In genomic region chr7:45515436-45515835, GRCm38 (mm10) we compare ENCODE assay signal across 10 mouse cellular contexts. TPM values are rescaled to one million over a fixed set of nuclear protein-coding genes. Genes with fewer than 3 reads are reported as not detected.
DNase-seq lines count a peak whose midpoint lies in the region; ATAC-seq and TF ChIP-seq lines count a peak whose summit lies in the region.
"Had no signal": no experiment of that assay in that cellular context is flagged by ENCODE, and none has a peak within 500 bp of the region (broad histone marks: within the 10 kb centered on the region; RNA-seq: fewer than 3 reads in every experiment).

No protein-coding gene starts in this region.

- WGBS in lung, embryonic 14.5 days = 29% methylated on average over 16 of the region's 16 CpGs
- WGBS in embryonic facial prominence, embryonic 15.5 days = 23% methylated on average over 16 of the region's 16 CpGs
- 12% methylated on average over 16 of the region's 16 CpGs for WGBS in liver, embryonic 15.5 days (ENCODE audit: insufficient replicate concordance)

- H3K9ac ChIP-seq in lung, embryonic 14.5 days = peak overlapping the region; percentile 6; the same call in 1 of the 2 replicates
- no peak overlapping the region for H3K9ac ChIP-seq in embryonic facial prominence, embryonic 15.5 days
- H3K9ac ChIP-seq in liver, embryonic 15.5 days = peak overlapping the region; percentile 49

- H3K9me3 ChIP-seq in lung, embryonic 14.5 days (ENCODE audit: low read depth, low read length) = no peaks in the 10 kb centered on the region
- H3K9me3 ChIP-seq in embryonic facial prominence, embryonic 15.5 days (replicated peaks) = no peaks in the 10 kb centered on the region
- no peaks in the 10 kb centered on the region for H3K9me3 ChIP-seq in liver, embryonic 15.5 days (replicated peaks)

- no peaks in the 10 kb centered on the region for H3K27me3 ChIP-seq in lung, embryonic 14.5 days (ENCODE audit: insufficient read depth, low read length)
- no peaks in the 10 kb centered on the region for H3K27me3 ChIP-seq in embryonic facial prominence, embryonic 15.5 days
- no peaks in the 10 kb centered on the region for H3K27me3 ChIP-seq in liver, embryonic 15.5 days
- H3K27me3 ChIP-seq: Patski had no signal

- peak; percentile 54 for DNase-seq in lung, embryonic 14.5 days
- DNase-seq in lung, postnatal 25 days (ENCODE audit: low spot score) = no peak
- DNase-seq in c-Kit-negative CD71-positive TER-119-positive erythroid progenitor cells, embryonic 14.5 days (ENCODE audit: low read depth, low spot score) = peak; percentile 78
- DNase-seq in left cerebral cortex, adult 2 months (ENCODE audit: extremely low spot score in 1 of 2, low spot score in 2 of 2) = no peak
- DNase-seq in left cerebral cortex, adult 9 months (ENCODE audit: low spot score in 2 of 2) = no peak
- no peak for DNase-seq in kidney, adult 11 months
- DNase-seq: cerebellum, postnatal 25 days had no signal

- intact Hi-C loops in left cerebral cortex, adult 2 months (cut with DNase I) = no loop called here

- 0 out of 2 replicates have a peak overlapping the region, but pooled peaks have one; percentile 24 for H3K27ac ChIP-seq in lung, embryonic 14.5 days (ENCODE audit: low read depth)
- H3K27ac ChIP-seq in embryonic facial prominence, embryonic 15.5 days (replicated peaks) = peak overlapping the region; percentile 28
- peak overlapping the region; percentile 78 for H3K27ac ChIP-seq in liver, embryonic 15.5 days (replicated peaks)
- no peak overlapping the region for H3K27ac ChIP-seq in left cerebral cortex, adult 2 months

- no peaks in the 10 kb centered on the region for H3K36me3 ChIP-seq in lung, embryonic 14.5 days (ENCODE audit: insufficient read depth)
- H3K36me3 ChIP-seq in embryonic facial prominence, embryonic 15.5 days = no peaks in the 10 kb centered on the region
- H3K36me3 ChIP-seq in liver, embryonic 15.5 days (replicated peaks) = peaks cover 2% of the 10 kb centered on the region; the same call in 1 of the 2 replicates

- peaks cover 4% of the 10 kb centered on the region; the same call in 1 of the 2 replicates for H3K4me1 ChIP-seq in lung, embryonic 14.5 days (ENCODE audit: insufficient read depth)
- H3K4me1 ChIP-seq in embryonic facial prominence, embryonic 15.5 days = peaks cover 7% of the 10 kb centered on the region; the same call in 1 of the 2 replicates
- H3K4me1 ChIP-seq in liver, embryonic 15.5 days (replicated peaks) = peaks cover 52% of the 10 kb centered on the region

- no peak for TF ChIP-seq CTCF in lung, embryonic 14.5 days (IDR thresholded peaks at IDR 0.05; ENCODE audit: low read depth)
- no peak for TF ChIP-seq CTCF in left cerebral cortex, adult 2 months (IDR thresholded peaks at IDR 0.05)

- H3K4me3 ChIP-seq in lung, embryonic 14.5 days (ENCODE audit: low read depth, low read length) = no peak overlapping the region
- H3K4me3 ChIP-seq in embryonic facial prominence, embryonic 15.5 days (replicated peaks) = no peak overlapping the region
- peak overlapping the region; percentile 29 for H3K4me3 ChIP-seq in liver, embryonic 15.5 days (replicated peaks)
- no peak overlapping the region for H3K4me3 ChIP-seq in left cerebral cortex, adult 2 months

- ATAC-seq in lung, embryonic 14.5 days (ENCODE audit: insufficient read depth) = peak; percentile 42; the same call in 1 of the 2 replicates
- peak; percentile 68; the same call in 1 of the 2 replicates for ATAC-seq in embryonic facial prominence, embryonic 15.5 days (ENCODE audit: insufficient number of reproducible peaks, low FRiP score, low TSS enrichment, low read depth)
- ATAC-seq in liver, embryonic 15.5 days (ENCODE audit: insufficient read depth) = peak; percentile 79
- ATAC-seq: Patski had no signal

- peak overlapping the region; percentile 30; the same call in 1 of the 2 replicates for H3K4me2 ChIP-seq in lung, embryonic 14.5 days
- H3K4me2 ChIP-seq in embryonic facial prominence, embryonic 15.5 days (replicated peaks) = peak overlapping the region; percentile 29
- H3K4me2 ChIP-seq in liver, embryonic 15.5 days = peak overlapping the region; percentile 65

RNA-seq across cellular contexts. Expression of gene Nucb1, which starts 5.2 kb away (rescaled TPM):
- polyA plus RNA-seq in lung, embryonic 14.5 days (2014; fragmentation: Nextera tagmentation; extraction: Ambion mirVana) = 194 and 201 TPM in 2 replicates
- 258 and 262 TPM in 2 replicates for polyA plus RNA-seq in embryonic facial prominence, embryonic 15.5 days (2015; fragmentation: Nextera tagmentation; extraction: Ambion mirVana)
- 118 and 131 TPM in 2 replicates for polyA plus RNA-seq in liver, embryonic 15.5 days (2015; fragmentation: Nextera tagmentation; extraction: Ambion mirVana)
- total RNA-seq in left cerebral cortex, adult 2 months (2021) = 100 to 1,000 TPM in 1 of 2 experiments, 10 to 100 TPM in 1; 95.4 to 106 TPM

RNA-seq across cellular contexts. Expression of gene Ppp1r15a, which starts 10.6 kb away (rescaled TPM):
- 15.6 and 17.5 TPM in 2 replicates for polyA plus RNA-seq in lung, embryonic 14.5 days (2014; fragmentation: Nextera tagmentation; extraction: Ambion mirVana)
- polyA plus RNA-seq in embryonic facial prominence, embryonic 15.5 days (2015; fragmentation: Nextera tagmentation; extraction: Ambion mirVana) = 27.5 and 29.6 TPM in 2 replicates
- polyA plus RNA-seq in liver, embryonic 15.5 days (2015; fragmentation: Nextera tagmentation; extraction: Ambion mirVana) = 280 and 325 TPM in 2 replicates
- 10 to 100 TPM; 25.2 to 29.3 TPM for total RNA-seq in left cerebral cortex, adult 2 months (2021)

RNA-seq across cellular contexts. Expression of gene Plekha4, which starts 10.7 kb away (rescaled TPM):
- 1.9 and 2.1 TPM in 2 replicates for polyA plus RNA-seq in lung, embryonic 14.5 days (2014; fragmentation: Nextera tagmentation; extraction: Ambion mirVana)
- 7.5 and 7.6 TPM in 2 replicates for polyA plus RNA-seq in embryonic facial prominence, embryonic 15.5 days (2015; fragmentation: Nextera tagmentation; extraction: Ambion mirVana)
- polyA plus RNA-seq in liver, embryonic 15.5 days (2015; fragmentation: Nextera tagmentation; extraction: Ambion mirVana) = 0.66 and 0.75 TPM in 2 replicates
- total RNA-seq in left cerebral cortex, adult 2 months (2021) = 1 to 10 TPM; 4.2 to 5.1 TPM

RNA-seq across cellular contexts. Expression of gene Dhdh, which starts 26.8 kb away (rescaled TPM):
- 3.0 and 3.3 TPM in 2 replicates for polyA plus RNA-seq in lung, embryonic 14.5 days (2014; fragmentation: Nextera tagmentation; extraction: Ambion mirVana)
- polyA plus RNA-seq in embryonic facial prominence, embryonic 15.5 days (2015; fragmentation: Nextera tagmentation; extraction: Ambion mirVana) = 4.4 and 5.1 TPM in 2 replicates
- 2.4 and 2.5 TPM in 2 replicates for polyA plus RNA-seq in liver, embryonic 15.5 days (2015; fragmentation: Nextera tagmentation; extraction: Ambion mirVana)
- 1 to 10 TPM; 3.7 to 4.8 TPM for total RNA-seq in left cerebral cortex, adult 2 months (2021)

RNA-seq across cellular contexts. Expression of gene Gm45808, which starts 28.8 kb away (rescaled TPM):
- not detected in 2 replicates for polyA plus RNA-seq in lung, embryonic 14.5 days (2014; fragmentation: Nextera tagmentation; extraction: Ambion mirVana)
- polyA plus RNA-seq in embryonic facial prominence, embryonic 15.5 days (2015; fragmentation: Nextera tagmentation; extraction: Ambion mirVana) = not detected in 2 replicates
- not detected in 2 replicates for polyA plus RNA-seq in liver, embryonic 15.5 days (2015; fragmentation: Nextera tagmentation; extraction: Ambion mirVana)
- total RNA-seq in left cerebral cortex, adult 2 months (2021) = 1 to 10 TPM; 1.5 to 2.0 TPM
- polyA plus RNA-seq: Patski had no signal

Comparison
In these comparisons a context has a peak if more than half of its experiments do, and no peak if none do; other contexts are left out.
1. DNase-seq: peak in lung, embryonic 14.5 days (single experiment) and c-Kit-negative CD71-positive TER-119-positive erythroid progenitor cells, embryonic 14.5 days (single experiment); none in lung, postnatal 25 days (single experiment), left cerebral cortex, adult 2 months (0 of 2), left cerebral cortex, adult 9 months (0 of 2) and kidney, adult 11 months (single experiment).
2. Peak in every context shown above with its lines, with median percentiles within 50 percentile points of each other: ATAC-seq and H3K4me2 ChIP-seq.